21 mouse cellular contexts compared by ENCODE assay signal in genomic region chr13:119358696-119359095, GRCm38 (mm10).
DNase-seq lines count a peak whose midpoint lies in the region; ATAC-seq lines count a peak whose summit lies in the region.
"Had no signal": no experiment of that assay in that cellular context is flagged by ENCODE, and none has a peak within 500 bp of the region (broad histone marks: within the 10 kb centered on the region; RNA-seq: fewer than 3 reads in every experiment).

No protein-coding gene starts in this region.

- DNase-seq in A20 (ENCODE audit: low read depth, low spot score): peak; percentile 60
- peak; percentile 11 for DNase-seq in induced T-regulatory cell, adult 2 months (ENCODE audit: low read depth)
- DNase-seq in adrenal gland, adult (ENCODE audit: inconsistent age in 2 of 2, low spot score in 1 of 2): no peak
- DNase-seq in gastrocnemius, postnatal 4 days (ENCODE audit: low spot score in 2 of 2): no peak
- DNase-seq in gastrocnemius, adult 18-20 months (ENCODE audit: low spot score): no peak
- DNase-seq in cerebellum, postnatal 36 days: no peak
- DNase-seq: adrenal gland, adult 2 months; adrenal gland, postnatal 10 days; adrenal gland, postnatal 25 days; cerebellum, adult 11 months; cerebellum, adult 18-20 months; cerebellum, adult 8-10 months; cerebellum, adult 9-11 months; cerebellum, postnatal 14 days; embryo, embryonic 11 days had no signal

- peak; percentile 73 for ATAC-seq in common myeloid progenitor, adult 5-6 weeks (replicated peaks; ENCODE audit: low read depth, poor library complexity, severe bottlenecking)
- ATAC-seq in megakaryocyte progenitor cell, adult 5-6 weeks (replicated peaks; ENCODE audit: poor library complexity): peak; percentile 75
- ATAC-seq: activated CD4-positive, CD25-positive, alpha-beta regulatory T cell, adult 4 months; forebrain, embryonic 14.5 days; forebrain, embryonic 16.5 days; Patski had no signal

Comparison
In these comparisons a context has a peak if more than half of its experiments do, and no peak if none do; other contexts are left out.
1. DNase-seq: peak in A20 (single experiment) and induced T-regulatory cell, adult 2 months (single experiment); none in adrenal gland, adult (0 of 2), gastrocnemius, postnatal 4 days (0 of 2), gastrocnemius, adult 18-20 months (single experiment) and cerebellum, postnatal 36 days (0 of 2).